Mouse (Mus musculus) embryonic fibroblast, embryonic 13.5 days (primary cell): ENCODE data around the gene Pheta2. TPM values are rescaled to one million over a fixed set of nuclear protein-coding genes. Genes with fewer than 3 reads are reported as not detected.
A peak's percentile ranks its signal among the peaks of the same experiment; 100 is the strongest.

Experiments used
- H3K27ac ChIP-seq: 2 replicates; pipeline ENCODE4 v1.5.1; 2012; ENCODE audit warnings: low read length, control low read depth, inconsistent platforms; ENCODE audit not compliant: insufficient read depth
- H3K4me1 ChIP-seq: 2 replicates; pipeline ENCODE4 v1.6.1; 2011; ENCODE audit warnings: low read length; ENCODE audit not compliant: control insufficient read depth, insufficient read depth
- H3K4me3 ChIP-seq: 2 replicates; pipeline ENCODE4 v1.5.1; 2011; ENCODE audit warnings: mild to moderate bottlenecking, control low read depth, low read length; ENCODE audit not compliant: insufficient read depth
- CTCF ChIP-seq: IDR thresholded peaks from 2 replicates; pipeline ENCODE4 v1.5.1; 2011; ENCODE audit warnings: mild to moderate bottlenecking, control low read depth, low read length, moderate library complexity, borderline replicate concordance; ENCODE audit not compliant: insufficient read depth
- POLR2A ChIP-seq: IDR thresholded peaks from 2 replicates; pipeline ENCODE4 v1.6.1; 2011; ENCODE audit warnings: low read depth, mild to moderate bottlenecking, control low read depth, low read length, moderate library complexity
- polyA plus RNA-seq: library from polyadenylated mRNA; stranded (reverse); fragments of >200 nt; gene quantifications from 2 replicates; pipeline ENCODE4 v1.2.4, GENCODE M21; 2011; ENCODE audit warnings: low read depth; ENCODE audit not compliant: missing spikeins, insufficient read length

The Pheta2 gene
- 3.1 and 8.1 TPM in 2 replicates for polyA plus RNA-seq

DNA sequence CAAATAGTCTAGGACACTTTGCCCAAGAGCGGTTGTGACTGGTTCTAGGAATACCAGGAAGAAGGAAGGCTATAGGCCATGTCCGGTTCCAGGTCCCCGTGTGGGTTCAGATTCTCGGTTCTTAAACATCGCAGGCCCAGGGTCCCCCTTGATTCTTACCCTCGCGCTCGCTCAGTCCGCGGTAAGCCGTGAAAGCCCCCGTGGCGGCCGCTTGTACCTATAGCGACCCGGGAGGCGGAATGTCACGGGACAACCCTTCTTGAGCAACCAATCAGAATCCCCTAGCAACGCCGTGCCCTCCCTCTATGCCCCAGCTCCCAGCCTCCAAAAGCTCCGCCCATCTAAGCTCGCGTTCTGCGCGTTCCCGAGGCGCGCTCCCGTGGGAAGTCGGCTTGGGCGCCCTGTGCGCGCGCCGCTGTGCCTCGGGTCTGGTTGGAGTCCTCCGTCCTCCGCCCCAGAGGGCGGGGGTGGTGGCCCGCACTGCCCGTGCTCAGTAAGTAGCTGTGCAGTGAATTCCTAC is at the start of gene Pheta2, which contains the start of the genes Naga and Smdt1:
TSS of gene Pheta2 (plus strand) at position 350 of the 520 bp plus-strand sequence.
TSS of gene Naga (minus strand) at position 333 of the 520 bp plus-strand sequence.
TSS of gene Smdt1 (plus strand) at position 367 of the 520 bp plus-strand sequence.
- Histone ChIP-seq H3K4me1 (peaks cover 5% of the 10 kb centered on the region; the same call in 1 of the 2 replicates), H3K4me3 (peak within 1 kb of the TSS; percentile 61), H3K27ac (no peak within 1 kb of the TSS)
- TF ChIP-seq CTCF (no peak), POLR2A (peak; percentile 57; the same call in 1 of the 2 replicates)

DNA sequence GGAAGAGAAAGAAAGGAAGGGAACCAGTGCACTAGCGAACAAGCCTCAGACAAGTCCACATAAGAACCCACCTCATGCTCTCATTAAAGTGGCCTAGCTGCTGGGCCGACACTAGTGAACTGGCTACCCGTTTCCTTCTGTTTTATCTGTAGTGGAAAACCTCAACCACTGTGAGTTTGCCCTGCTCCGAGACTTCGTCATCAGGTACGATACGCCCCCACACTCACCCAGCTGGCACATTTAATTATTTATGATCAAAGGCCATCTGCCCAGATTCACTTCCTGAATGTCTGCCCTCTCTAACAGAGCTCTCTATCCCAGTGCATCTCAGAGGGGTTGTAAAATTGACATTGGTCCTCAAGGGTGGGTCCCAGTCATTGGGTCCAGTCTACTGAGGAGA is 48.5 kb upstream of the Pheta2 start:
- Histone ChIP-seq H3K27ac (no peak overlapping the region), H3K4me1 (no peaks in the 10 kb centered on the region)
- TF ChIP-seq CTCF (no peak), POLR2A (no peak)

GRCm38 (mm10) chr15:82292851-82293250 is 45.9 kb upstream of the Pheta2 start:
- TF ChIP-seq POLR2A: no peak
- TF ChIP-seq CTCF: no peak
- no peaks in the 10 kb centered on the region for H3K4me1 ChIP-seq
- H3K27ac ChIP-seq: no peak overlapping the region
- no peak overlapping the region for H3K4me3 ChIP-seq

More for the DNA sequence above, 48.5 kb upstream of the Pheta2 start:
- H3K4me3 ChIP-seq: no peak overlapping the region

GRCm38 (mm10) chr15:82293271-82293711 is 45.5 kb upstream of the Pheta2 start:
- Histone ChIP-seq H3K27ac (no peak overlapping the region), H3K4me1 (no peaks in the 10 kb centered on the region), H3K4me3 (no peak overlapping the region)
- TF ChIP-seq CTCF (no peak), POLR2A (no peak)

DNA sequence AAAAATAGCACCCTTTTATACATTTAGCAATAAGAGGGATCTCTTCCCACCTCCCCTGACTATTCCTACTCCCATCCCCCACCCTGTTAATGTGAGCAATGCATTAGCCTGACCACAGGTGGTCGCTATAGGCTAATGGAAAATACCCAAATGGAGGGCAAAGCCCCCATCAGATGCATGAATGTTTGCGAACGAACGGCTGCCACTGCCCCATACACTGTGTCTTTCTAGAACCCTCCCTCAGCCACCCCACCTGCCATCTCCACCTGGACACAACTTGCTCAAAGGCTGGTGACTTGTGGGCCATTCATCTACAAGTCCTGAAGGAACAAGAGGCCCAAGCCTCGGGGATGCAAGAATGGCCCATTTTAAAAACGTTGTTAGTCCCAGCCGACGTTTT is 44.7 kb upstream of the Pheta2 start:
- TF ChIP-seq CTCF (no peak), POLR2A (no peak)
- no peak overlapping the region for H3K27ac ChIP-seq
- no peaks in the 10 kb centered on the region for H3K4me1 ChIP-seq
- no peak overlapping the region for H3K4me3 ChIP-seq

GRCm38 (mm10) chr15:82298764-82299561 is 39.8 kb upstream of the Pheta2 start, which contains the start of gene Wbp2nl:
Gene Wbp2nl (plus strand): TSS chr15:82298954.
- H3K4me1 ChIP-seq: no peaks in the 10 kb centered on the region
- TF ChIP-seq POLR2A: no peak
- H3K4me3 ChIP-seq: no peak within 1 kb of the TSS
- H3K27ac ChIP-seq: no peak within 1 kb of the TSS

DNA sequence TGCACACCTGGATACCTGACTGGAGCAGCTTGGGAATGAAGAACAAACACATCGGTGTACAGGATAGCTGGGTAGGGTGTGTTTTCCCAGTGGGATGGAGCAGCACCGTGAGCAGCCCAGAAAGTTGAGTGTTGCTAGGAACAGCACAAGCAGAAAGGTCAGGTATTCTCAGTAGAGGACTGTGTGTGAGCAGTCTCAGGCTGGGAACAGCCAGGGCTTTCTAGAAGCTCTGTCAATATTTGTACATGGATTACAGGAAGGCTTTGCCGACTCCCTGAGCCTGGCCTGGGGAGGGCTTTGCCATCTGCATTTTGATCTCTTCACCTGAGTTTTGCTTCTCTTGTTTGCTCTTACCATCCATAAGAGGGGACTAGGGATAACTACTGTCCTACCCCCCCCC is 31.6 kb upstream of the Pheta2 start:
- H3K27ac ChIP-seq: no peak overlapping the region
- H3K4me1 ChIP-seq: no peaks in the 10 kb centered on the region
- TF ChIP-seq CTCF: no peak
- no peak for TF ChIP-seq POLR2A
- no peak overlapping the region for H3K4me3 ChIP-seq

DNA sequence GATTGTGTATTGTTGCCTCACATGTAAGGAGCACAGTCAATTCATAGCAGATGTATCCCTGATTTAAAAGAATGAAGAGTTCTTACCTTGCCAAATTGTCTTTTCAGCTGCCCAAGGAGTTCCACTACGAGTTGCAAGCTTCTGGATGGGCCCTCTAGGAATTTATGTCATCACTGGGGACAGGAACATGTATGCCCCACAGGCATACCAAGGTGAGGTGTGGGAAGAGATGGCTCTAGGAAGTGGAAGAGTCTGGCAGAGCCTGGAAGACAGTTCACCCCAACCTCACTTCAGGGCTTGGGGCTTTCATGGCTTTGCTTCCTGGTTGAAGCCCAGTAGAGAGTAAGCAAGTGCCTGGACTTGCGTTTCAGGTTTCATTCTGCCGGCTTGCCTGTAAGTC is 30.3 kb upstream of the Pheta2 start:
- Histone ChIP-seq H3K27ac (no peak overlapping the region), H3K4me3 (no peak overlapping the region)
- TF ChIP-seq CTCF (no peak), POLR2A (no peak)

GRCm38 (mm10) chr15:82317839-82318238 is 20.9 kb upstream of the Pheta2 start:
- no peak for TF ChIP-seq POLR2A
- TF ChIP-seq CTCF: no peak
- H3K4me1 ChIP-seq: no peaks in the 10 kb centered on the region
- H3K4me3 ChIP-seq: no peak overlapping the region
- no peak overlapping the region for H3K27ac ChIP-seq

More for the DNA sequence above, 30.3 kb upstream of the Pheta2 start:
- H3K4me1 ChIP-seq: no peaks in the 10 kb centered on the region

GRCm38 (mm10) chr15:82319613-82320012 is 19.1 kb upstream of the Pheta2 start:
- no peak overlapping the region for H3K27ac ChIP-seq
- TF ChIP-seq CTCF (no peak), POLR2A (no peak)
- no peaks in the 10 kb centered on the region for H3K4me1 ChIP-seq
- no peak overlapping the region for H3K4me3 ChIP-seq
